Mouse (Mus musculus): ENCODE data around the gene Amh. TPM values are rescaled to one million over a fixed set of nuclear protein-coding genes. Genes with fewer than 3 reads are reported as not detected.
A peak's percentile ranks its signal among the peaks of the same experiment; 100 is the strongest.

The Amh gene
- polyA plus RNA-seq, 1 experiment: not detected

- no peak for TF ChIP-seq POLR2A (IDR thresholded peaks at IDR 0.05; ENCODE audit: low read depth, low read length)
- TF ChIP-seq CTCF (IDR thresholded peaks at IDR 0.05; ENCODE audit: borderline replicate concordance, insufficient read depth, low read length): no peak
- H3K4me3 ChIP-seq (ENCODE audit: insufficient read depth, low read length): no peak overlapping the region
- H3K4me1 ChIP-seq (ENCODE audit: control insufficient read depth, insufficient read depth, low read length): 0 out of 2 replicates have a peak, but pooled peaks cover 2% of the 10 kb centered on the region
- no peak overlapping the region for H3K27ac ChIP-seq (ENCODE audit: insufficient read depth, low read length)
Observed at GRCm38 (mm10) chr10:80845055-80845693, 40.1 kb downstream of the Amh start.

DNA sequence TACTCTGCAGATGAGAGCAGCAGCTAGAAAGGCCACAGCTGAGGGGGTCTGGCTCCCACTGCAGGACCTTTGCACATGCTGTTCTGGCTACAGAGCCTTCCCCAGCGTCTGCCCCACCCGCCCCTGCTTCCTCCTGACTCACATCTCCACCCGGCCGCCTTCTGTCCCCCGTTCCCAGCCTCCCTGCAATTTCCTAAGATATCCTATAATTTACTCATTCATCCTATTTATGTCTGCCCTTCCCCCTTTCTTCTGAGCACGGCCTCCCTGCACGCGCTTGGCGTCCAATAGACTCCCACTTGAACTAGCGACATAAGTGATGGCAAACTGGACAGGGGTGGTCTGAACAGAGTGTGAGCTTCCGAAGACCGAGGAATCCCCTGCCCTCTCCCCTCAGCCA, 40.7 kb downstream of the Amh start:
- no peak for TF ChIP-seq POLR2A (IDR thresholded peaks at IDR 0.05; ENCODE audit: low read depth, low read length)
- TF ChIP-seq CTCF (IDR thresholded peaks at IDR 0.05; ENCODE audit: borderline replicate concordance, insufficient read depth, low read length): no peak
- Histone ChIP-seq H3K4me3 (ENCODE audit: insufficient read depth, low read length) (no peak overlapping the region), H3K4me1 (ENCODE audit: control insufficient read depth, insufficient read depth, low read length) (0 out of 2 replicates have a peak, but pooled peaks cover 2% of the 10 kb centered on the region), H3K27ac (ENCODE audit: insufficient read depth, low read length) (no peak overlapping the region)

GRCm38 (mm10) chr10:80848571-80848970, 43.5 kb downstream of the Amh start:
- H3K27ac ChIP-seq (ENCODE audit: insufficient read depth, low read length): no peak overlapping the region
- TF ChIP-seq POLR2A (IDR thresholded peaks at IDR 0.05; ENCODE audit: low read depth, low read length) (no peak), CTCF (IDR thresholded peaks at IDR 0.05; ENCODE audit: borderline replicate concordance, insufficient read depth, low read length) (no peak)
- 0 out of 2 replicates have a peak, but pooled peaks cover 2% of the 10 kb centered on the region for H3K4me1 ChIP-seq (ENCODE audit: control insufficient read depth, insufficient read depth, low read length)
- no peak overlapping the region for H3K4me3 ChIP-seq (ENCODE audit: insufficient read depth, low read length)

DNA sequence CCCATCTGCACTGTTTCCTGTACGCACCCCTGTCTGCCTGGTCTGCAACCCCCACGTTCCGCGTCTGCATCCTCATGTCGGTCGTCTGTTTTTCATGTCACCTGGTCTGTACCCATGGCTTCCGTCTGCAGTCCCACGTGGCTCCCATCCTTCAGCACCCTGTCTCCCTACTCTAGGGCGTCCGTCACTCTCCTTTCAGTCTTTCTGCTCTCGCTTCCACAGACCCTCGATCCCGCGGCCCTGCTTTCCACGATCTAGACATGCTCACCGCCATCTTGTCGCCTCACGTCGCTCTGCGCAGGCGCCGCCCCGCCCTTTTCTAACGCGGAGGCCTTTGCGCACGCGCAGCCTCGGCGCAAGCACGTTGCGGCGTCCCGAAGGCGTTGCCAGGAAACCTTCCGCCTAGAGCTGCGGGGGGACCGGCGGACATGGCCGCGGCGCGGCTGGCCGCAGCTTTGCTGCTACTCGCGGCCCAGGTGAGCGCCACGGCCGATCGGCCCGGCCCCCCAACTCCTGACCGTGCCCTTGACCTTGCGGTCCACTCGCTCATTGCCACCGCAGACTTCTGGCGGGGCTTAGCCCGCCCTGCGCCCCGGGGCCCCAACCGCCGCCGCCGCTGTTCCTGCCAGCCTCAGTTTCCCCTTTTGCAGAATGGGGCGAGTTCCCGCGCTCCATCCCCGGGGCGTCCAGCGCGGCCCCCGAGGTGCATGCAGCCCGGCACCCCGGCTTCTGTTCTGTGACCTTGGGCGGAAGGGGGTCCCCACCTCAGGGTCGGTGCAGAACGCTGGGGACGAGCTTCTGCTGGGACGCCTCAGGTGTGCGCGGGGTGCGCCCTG, 50.1 kb downstream of the Amh start, which contains the start of the genes Lsm7 and Sppl2b:
Lsm7 (minus strand) TSS at position 297 of the 836 bp plus-strand sequence.
Sppl2b (plus strand) TSS at position 363 of the 836 bp plus-strand sequence.
- Histone ChIP-seq H3K4me1 (ENCODE audit: control insufficient read depth, insufficient read depth, low read length) (0 out of 2 replicates have a peak, but pooled peaks cover 7% of the 10 kb centered on the region), H3K4me3 (ENCODE audit: insufficient read depth, low read length) (peak within 1 kb of the TSS; percentile 94), H3K27ac (ENCODE audit: insufficient read depth, low read length) (no peak within 1 kb of the TSS)
- TF ChIP-seq CTCF (IDR thresholded peaks at IDR 0.05; ENCODE audit: borderline replicate concordance, insufficient read depth, low read length) (no peak), POLR2A (IDR thresholded peaks at IDR 0.05; ENCODE audit: low read depth, low read length) (peak; percentile 93)

- peak overlapping the region; percentile 59 for H3K4me3 ChIP-seq (ENCODE audit: insufficient read depth, low read length)
- no peak overlapping the region for H3K27ac ChIP-seq (ENCODE audit: insufficient read depth, low read length)
- TF ChIP-seq CTCF (IDR thresholded peaks at IDR 0.05; ENCODE audit: borderline replicate concordance, insufficient read depth, low read length): no peak
- TF ChIP-seq POLR2A (IDR thresholded peaks at IDR 0.05; ENCODE audit: low read depth, low read length): no peak
- H3K4me1 ChIP-seq (ENCODE audit: control insufficient read depth, insufficient read depth, low read length): 0 out of 2 replicates have a peak, but pooled peaks cover 7% of the 10 kb centered on the region
Observed at GRCm38 (mm10) chr10:80855749-80856073, 50.7 kb downstream of the Amh start.

DNA sequence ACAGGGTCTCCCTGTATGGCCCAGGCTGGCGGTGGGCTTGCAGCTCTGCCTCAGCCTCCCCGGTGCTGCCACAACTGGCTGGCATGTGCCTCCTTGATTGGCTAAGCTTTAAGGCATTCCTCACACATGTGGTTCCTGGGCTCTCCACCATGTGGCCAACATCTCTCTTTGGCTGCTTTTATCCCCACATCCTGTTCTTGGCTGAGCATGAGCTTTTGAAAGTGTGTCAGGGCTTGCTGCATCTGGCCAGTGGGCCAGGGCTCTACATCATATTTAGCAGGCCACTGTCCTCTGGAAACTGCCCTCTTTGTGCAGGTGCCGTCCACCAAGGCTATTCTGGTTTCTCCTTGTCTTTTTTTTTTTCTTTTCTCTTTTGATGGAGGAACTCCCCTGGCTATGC, 51.2 kb downstream of the Amh start:
- TF ChIP-seq POLR2A (IDR thresholded peaks at IDR 0.05; ENCODE audit: low read depth, low read length) (no peak), CTCF (IDR thresholded peaks at IDR 0.05; ENCODE audit: borderline replicate concordance, insufficient read depth, low read length) (no peak; the same call in 1 of the 2 replicates)
- 0 out of 2 replicates have a peak, but pooled peaks cover 7% of the 10 kb centered on the region for H3K4me1 ChIP-seq (ENCODE audit: control insufficient read depth, insufficient read depth, low read length)
- H3K4me3 ChIP-seq (ENCODE audit: insufficient read depth, low read length): peak overlapping the region; percentile 59
- H3K27ac ChIP-seq (ENCODE audit: insufficient read depth, low read length): no peak overlapping the region

DNA sequence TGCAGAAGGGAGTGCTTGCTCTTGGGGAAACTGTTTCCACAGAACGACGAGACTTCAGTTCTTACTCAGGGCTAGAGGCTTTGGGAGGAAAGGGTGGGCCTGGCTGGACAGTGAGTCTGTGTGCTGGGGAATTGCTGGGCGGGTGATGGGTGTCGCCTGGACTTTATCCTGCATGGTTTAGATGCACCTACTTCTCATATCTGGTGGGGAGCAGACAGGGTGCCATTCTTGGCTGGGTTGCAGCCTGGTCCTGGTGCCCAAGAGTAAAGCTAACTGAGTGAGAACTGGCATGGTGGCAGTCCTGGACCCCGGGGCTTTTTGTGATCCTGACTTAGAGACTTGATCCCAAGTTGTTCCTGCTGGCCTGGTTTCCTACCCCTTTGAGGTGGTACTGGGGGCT, 51.9 kb downstream of the Amh start:
- no peak overlapping the region for H3K27ac ChIP-seq (ENCODE audit: insufficient read depth, low read length)
- TF ChIP-seq POLR2A (IDR thresholded peaks at IDR 0.05; ENCODE audit: low read depth, low read length) (no peak), CTCF (IDR thresholded peaks at IDR 0.05; ENCODE audit: borderline replicate concordance, insufficient read depth, low read length) (no peak)
- no peak overlapping the region for H3K4me3 ChIP-seq (ENCODE audit: insufficient read depth, low read length)
- H3K4me1 ChIP-seq (ENCODE audit: control insufficient read depth, insufficient read depth, low read length): 0 out of 2 replicates have a peak, but pooled peaks cover 7% of the 10 kb centered on the region

Other genes starting within 250 kb of the Amh start
- gene Rexo1, start 243.7 kb upstream of the Amh start, polyA plus RNA-seq (2011; ENCODE audit: insufficient read length, low read depth, missing spikeins): 19.4 and 21.9 TPM in 2 replicates
- gene Klf16, start 227.9 kb upstream of the Amh start, polyA plus RNA-seq (2011; ENCODE audit: insufficient read length, low read depth, missing spikeins): 15.5 and 15.9 TPM in 2 replicates
- 42.1 and 58.7 TPM in 2 replicates for gene Abhd17a, start 214.9 kb upstream of the Amh start, polyA plus RNA-seq (2011; ENCODE audit: insufficient read length, low read depth, missing spikeins)
- gene Scamp4, start 202.4 kb upstream of the Amh start, polyA plus RNA-seq (2011; ENCODE audit: insufficient read length, low read depth, missing spikeins): 57.3 and 62.2 TPM in 2 replicates
- 1.4 and 2.9 TPM in 2 replicates for gene Adat3, start 202.4 kb upstream of the Amh start, polyA plus RNA-seq (2011; ENCODE audit: insufficient read length, low read depth, missing spikeins)
- gene Gm49322, start 199.2 kb upstream of the Amh start, polyA plus RNA-seq (2011; ENCODE audit: insufficient read length, low read depth, missing spikeins): 0.63 and 0.91 TPM in 2 replicates
- gene Csnk1g2, start 182.4 kb upstream of the Amh start, polyA plus RNA-seq (2011; ENCODE audit: insufficient read length, low read depth, missing spikeins): 92.4 and 105 TPM in 2 replicates
- 21.2 and 22.1 TPM in 2 replicates for gene Btbd2, start 148.2 kb upstream of the Amh start, polyA plus RNA-seq (2011; ENCODE audit: insufficient read length, low read depth, missing spikeins)
- 32.8 and 39.8 TPM in 2 replicates for gene Mknk2, start 127.1 kb upstream of the Amh start, polyA plus RNA-seq (2011; ENCODE audit: insufficient read length, low read depth, missing spikeins)
- 40.9 and 56.0 TPM in 2 replicates for gene Mob3a, start 103.3 kb upstream of the Amh start, polyA plus RNA-seq (2011; ENCODE audit: insufficient read length, low read depth, missing spikeins)
- 24.6 and 38.5 TPM in 2 replicates for gene Izumo4, start 103.1 kb upstream of the Amh start, polyA plus RNA-seq (2011; ENCODE audit: insufficient read length, low read depth, missing spikeins)
- 116 and 155 TPM in 2 replicates for gene Ap3d1, start 63.0 kb upstream of the Amh start, polyA plus RNA-seq (2011; ENCODE audit: insufficient read length, low read depth, missing spikeins)
- gene Dot1l, start 50.0 kb upstream of the Amh start, polyA plus RNA-seq (2011; ENCODE audit: insufficient read length, low read depth, missing spikeins): 22.3 and 22.4 TPM in 2 replicates
- 48.0 and 49.3 TPM in 2 replicates for gene Sf3a2, start 7.0 kb upstream of the Amh start, polyA plus RNA-seq (2011; ENCODE audit: insufficient read length, low read depth, missing spikeins)
- gene Plekhj1, start 6.6 kb upstream of the Amh start, polyA plus RNA-seq (2011; ENCODE audit: insufficient read length, low read depth, missing spikeins): 59.1 and 59.9 TPM in 2 replicates
- 0.70 TPM in 1 of 2 replicates, not detected in the other for gene Jsrp1, start 8.3 kb downstream of the Amh start, polyA plus RNA-seq (2011; ENCODE audit: insufficient read length, low read depth, missing spikeins)
- 331 and 347 TPM in 2 replicates for gene Oaz1, start 21.4 kb downstream of the Amh start, polyA plus RNA-seq (2011; ENCODE audit: insufficient read length, low read depth, missing spikeins)
- 0.19 TPM in 1 of 2 replicates, not detected in the other for gene Lingo3, start 38.8 kb downstream of the Amh start, polyA plus RNA-seq (2011; ENCODE audit: insufficient read length, low read depth, missing spikeins)
- 75.6 and 106 TPM in 2 replicates for gene Lsm7, start 50.0 kb downstream of the Amh start, polyA plus RNA-seq (2011; ENCODE audit: insufficient read length, low read depth, missing spikeins)
- 23.8 and 30.9 TPM in 2 replicates for gene Sppl2b, start 50.0 kb downstream of the Amh start, polyA plus RNA-seq (2011; ENCODE audit: insufficient read length, low read depth, missing spikeins)
- not detected in 2 replicates for gene Tmprss9, start 66.6 kb downstream of the Amh start, polyA plus RNA-seq (2011; ENCODE audit: insufficient read length, low read depth, missing spikeins)
- 75.8 and 89.2 TPM in 2 replicates for gene Timm13, start 95.7 kb downstream of the Amh start, polyA plus RNA-seq (2011; ENCODE audit: insufficient read length, low read depth, missing spikeins)
- gene Lmnb2, start 113.0 kb downstream of the Amh start, polyA plus RNA-seq (2011; ENCODE audit: insufficient read length, low read depth, missing spikeins): 14.1 and 14.7 TPM in 2 replicates
- gene Gadd45b, start 124.8 kb downstream of the Amh start, polyA plus RNA-seq (2011; ENCODE audit: insufficient read length, low read depth, missing spikeins): 38.3 and 45.7 TPM in 2 replicates
- 5.3 and 5.4 TPM in 2 replicates for gene Gng7, start 209.7 kb downstream of the Amh start, polyA plus RNA-seq (2011; ENCODE audit: insufficient read length, low read depth, missing spikeins)
- not detected in 2 replicates for gene Diras1, start 220.4 kb downstream of the Amh start, polyA plus RNA-seq (2011; ENCODE audit: insufficient read length, low read depth, missing spikeins)
- 11.9 and 13.1 TPM in 2 replicates for gene Slc39a3, start 232.2 kb downstream of the Amh start, polyA plus RNA-seq (2011; ENCODE audit: insufficient read length, low read depth, missing spikeins)